Mouse (Mus musculus) lung, adult 2 months (tissue): ENCODE measurements at regions not wholly inside any gene's neighbourhood (a gene's known extent, or its start where the extent isn't known, plus 50 kb on each side); places are given as distances from the start of the nearest gene placed in this dataset.

Source experiments
- CTCF ChIP-seq: fragments of 200-500 bp; IDR thresholded peaks from 2 replicates; pipeline ENCODE4 v1.5.1; 2011; ENCODE audit warnings: mild to moderate bottlenecking, low read length, control low read depth; ENCODE audit not compliant: insufficient read depth
- POLR2A ChIP-seq: fragments of 200-500 bp; IDR thresholded peaks from 2 replicates; pipeline ENCODE4 v1.6.1; 2011; ENCODE audit warnings: low read depth, mild to moderate bottlenecking, control low read depth, low read length, borderline replicate concordance; ENCODE audit errors: extremely low read depth

GRCm38 (mm10) chr16:44665491-44665931 is 58.6 kb upstream of the Nepro start:
- TF ChIP-seq CTCF (no peak), POLR2A (no peak)
